Mouse (Mus musculus) stomach, embryonic 14.5 days (tissue): ENCODE measurements around the gene Ptprm. TPM values are rescaled to one million over a fixed set of nuclear protein-coding genes. Genes with fewer than 3 reads are reported as not detected.

Experiments
- ATAC-seq: fragments of 200-750 bp; cut with Nextera tagmentation; 2 replicates; pipeline ENCODE4 v1.8.0; 2017; ENCODE audit warnings: low read depth, moderate TSS enrichment; ENCODE audit not compliant: insufficient number of reproducible peaks, insufficient read depth, low FRiP score
- H3K27ac ChIP-seq: fragments of 300-500 bp; sonication (generic); 2 replicates; pipeline ENCODE4 v1.5.1; 2014; ENCODE audit warnings: mild to moderate bottlenecking, low read length, moderate library complexity, mixed read lengths
- H3K27me3 ChIP-seq: fragments of 300-500 bp; sonication (generic); 2 replicates; pipeline ENCODE4 v1.6.1; 2014; ENCODE audit warnings: low read length, control low read depth, mixed read lengths; ENCODE audit not compliant: control insufficient read depth, insufficient read depth
- H3K36me3 ChIP-seq: fragments of 300-500 bp; sonication (generic); 2 replicates; pipeline ENCODE4 v1.6.1; 2014; ENCODE audit warnings: mild to moderate bottlenecking, control low read depth, low read length, moderate library complexity, mixed read lengths; ENCODE audit not compliant: control insufficient read depth, insufficient read depth
- H3K4me1 ChIP-seq: fragments of 300-500 bp; sonication (generic); 2 replicates; pipeline ENCODE4 v1.6.1; 2014; ENCODE audit warnings: low read length, control low read depth, mixed read lengths; ENCODE audit not compliant: control insufficient read depth, insufficient read depth
- H3K4me2 ChIP-seq: fragments of 300-500 bp; sonication (generic); replicated peaks from 2 replicates; pipeline ENCODE4 v1.6.1; 2014; ENCODE audit warnings: low read depth, low read length, control low read depth
- H3K4me3 ChIP-seq: fragments of 300-500 bp; sonication (generic); 2 replicates; pipeline ENCODE4 v1.5.1; 2014; ENCODE audit warnings: low read depth, low read length, control low read depth
- H3K9ac ChIP-seq: fragments of 300-500 bp; sonication (generic); replicated peaks from 2 replicates; pipeline ENCODE4 v1.6.1; 2014; ENCODE audit warnings: low read depth, mild to moderate bottlenecking, control low read depth, low read length, moderate library complexity, mixed read lengths
- H3K9me3 ChIP-seq: fragments of 300-500 bp; sonication (generic); 2 replicates; pipeline ENCODE4 v1.6.1; 2016; ENCODE audit warnings: low read depth, low read length, control low read depth; ENCODE audit not compliant: control insufficient read depth
- WGBS: fragments of 180-500 bp; shearing (Covaris S2); extraction: QIAGEN DNeasy Blood & Tissue Kit; methylation state at CpG from one replicate; pipeline ENCODE4 v1.1.7; 2014; 5-methylcytosine and 5-hydroxymethylcytosine counted together
- polyA plus RNA-seq: library from polyadenylated mRNA; unstranded; fragments of >200 nt; fragmentation: Nextera tagmentation; extraction: Ambion mirVana; gene quantifications from 2 replicates; pipeline ENCODE4 v1.2.1, GENCODE M21; 2014

Ptprm gene
- polyA plus RNA-seq, 1 experiment from 2014 or later, result 17.7 TPM

DNA sequence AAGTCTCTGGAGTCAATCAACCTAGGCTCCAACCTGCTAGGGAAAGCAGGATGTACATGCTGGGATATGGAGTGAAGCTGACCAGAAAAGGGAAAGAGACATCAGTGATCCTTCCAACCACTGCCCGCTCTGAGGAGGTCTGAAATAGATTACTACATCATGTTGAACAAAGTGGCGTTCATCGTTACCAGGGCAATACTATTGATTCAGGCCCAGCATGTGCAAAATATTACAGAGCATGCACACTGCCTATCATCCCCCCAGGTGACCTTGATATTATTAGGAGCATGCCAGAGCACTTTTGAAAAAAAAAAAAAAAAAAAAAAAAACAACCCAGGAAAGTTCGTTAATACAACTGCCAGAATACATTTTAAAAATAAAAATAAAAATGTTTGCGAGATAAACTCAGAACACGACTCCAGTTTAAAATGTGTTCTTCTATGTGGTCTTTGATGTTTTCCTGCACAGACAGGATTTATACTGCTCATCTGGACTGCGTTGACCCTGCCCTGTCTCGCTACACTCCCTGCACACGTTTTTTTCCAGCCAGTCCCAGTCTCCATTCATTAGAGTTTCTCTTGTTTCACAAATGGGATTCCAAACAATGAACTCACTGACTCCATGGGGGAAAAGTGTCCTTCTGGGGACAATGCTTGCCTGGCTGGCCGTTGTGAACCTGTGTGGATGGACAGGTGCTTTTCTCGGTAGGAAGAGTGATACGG, 111.3 kb downstream of the Ptprm start:
- no peak for ATAC-seq
- WGBS, result 70% methylated on average over 12 of the region's 12 CpGs
- Histone ChIP-seq H3K4me3 (no peak overlapping the region), H3K9ac (no peak overlapping the region), H3K27ac (no peak overlapping the region), H3K27me3 (no peaks in the 10 kb centered on the region), H3K4me1 (0 out of 2 replicates have a peak, but pooled peaks cover 3% of the 10 kb centered on the region), H3K9me3 (no peaks in the 10 kb centered on the region), H3K4me2 (no peak overlapping the region), H3K36me3 (no peaks in the 10 kb centered on the region)

DNA sequence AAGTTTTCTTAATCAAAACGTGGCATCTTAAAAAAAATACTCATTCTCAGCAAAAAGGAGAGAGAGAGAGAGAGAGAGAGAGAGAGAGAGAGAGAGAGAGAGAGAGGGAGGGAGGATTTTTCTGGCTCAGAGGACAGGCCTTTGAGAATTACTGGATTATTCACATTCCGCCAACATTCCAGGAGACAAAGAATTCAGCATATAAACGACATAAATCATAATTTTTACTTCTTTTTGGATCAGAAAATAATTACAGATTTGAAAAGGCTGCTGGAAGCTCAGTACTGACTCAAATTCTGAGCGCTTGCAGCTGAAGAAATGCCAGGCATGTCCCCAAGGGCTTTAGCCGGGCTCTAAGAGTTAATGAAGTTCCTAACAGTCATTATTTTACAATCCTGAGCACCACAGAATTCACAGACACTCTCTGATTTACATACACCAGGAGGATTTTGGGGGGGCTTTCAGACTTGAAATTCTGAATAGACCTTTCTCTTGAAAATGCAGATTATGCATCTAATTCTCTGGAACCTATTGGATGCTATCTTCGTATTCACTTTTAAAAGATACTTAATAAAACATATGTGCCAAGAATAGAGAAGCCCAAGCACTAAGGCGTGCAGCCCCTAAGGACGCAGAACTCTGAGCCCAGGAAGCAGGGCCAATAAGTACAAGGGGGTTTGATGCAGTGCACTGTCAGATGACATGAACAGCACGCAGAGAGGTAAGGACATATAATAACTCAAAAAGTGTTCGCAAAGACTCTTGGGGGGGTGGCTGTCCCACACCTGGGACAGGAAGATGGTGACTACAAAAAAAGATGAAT, 112.1 kb downstream of the Ptprm start:
- ATAC-seq, result no peak
- H3K27ac ChIP-seq, result no peak overlapping the region
- no peaks in the 10 kb centered on the region for H3K27me3 ChIP-seq
- WGBS, result 57% methylated on average over 10 of the region's 10 CpGs
- no peak overlapping the region for H3K9ac ChIP-seq
- no peak overlapping the region for H3K4me3 ChIP-seq
- H3K4me1 ChIP-seq, result 0 out of 2 replicates have a peak, but pooled peaks cover 3% of the 10 kb centered on the region
- no peak overlapping the region for H3K4me2 ChIP-seq
- H3K9me3 ChIP-seq, result no peaks in the 10 kb centered on the region
- H3K36me3 ChIP-seq, result no peaks in the 10 kb centered on the region

DNA sequence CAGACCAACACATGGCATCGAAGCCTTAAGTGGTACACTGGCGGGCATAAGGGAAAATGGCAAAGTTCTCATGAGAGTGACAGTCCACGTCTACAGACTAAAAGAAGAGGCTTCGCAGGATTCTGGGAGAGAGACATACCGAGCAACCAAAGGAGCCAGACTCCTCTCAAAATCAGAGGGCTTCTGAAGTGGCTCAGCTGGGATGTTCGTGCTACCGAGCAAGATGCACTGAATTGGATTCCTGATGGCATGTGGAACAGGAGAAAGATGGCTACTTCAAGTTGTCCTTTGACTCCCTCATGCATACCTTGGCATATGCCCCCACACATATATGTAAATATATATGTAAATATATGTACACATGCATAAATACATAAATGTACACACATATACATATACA, 115.4 kb downstream of the Ptprm start:
- no peaks in the 10 kb centered on the region for H3K27me3 ChIP-seq
- H3K4me2 ChIP-seq, result no peak overlapping the region
- no peak overlapping the region for H3K4me3 ChIP-seq
- H3K27ac ChIP-seq, result no peak overlapping the region
- ATAC-seq, result no peak
- H3K9me3 ChIP-seq, result no peaks in the 10 kb centered on the region
- H3K36me3 ChIP-seq, result no peaks in the 10 kb centered on the region
- H3K4me1 ChIP-seq, result no peaks in the 10 kb centered on the region
- WGBS, result 88% methylated on average over 7 of the region's 7 CpGs
- H3K9ac ChIP-seq, result no peak overlapping the region

DNA sequence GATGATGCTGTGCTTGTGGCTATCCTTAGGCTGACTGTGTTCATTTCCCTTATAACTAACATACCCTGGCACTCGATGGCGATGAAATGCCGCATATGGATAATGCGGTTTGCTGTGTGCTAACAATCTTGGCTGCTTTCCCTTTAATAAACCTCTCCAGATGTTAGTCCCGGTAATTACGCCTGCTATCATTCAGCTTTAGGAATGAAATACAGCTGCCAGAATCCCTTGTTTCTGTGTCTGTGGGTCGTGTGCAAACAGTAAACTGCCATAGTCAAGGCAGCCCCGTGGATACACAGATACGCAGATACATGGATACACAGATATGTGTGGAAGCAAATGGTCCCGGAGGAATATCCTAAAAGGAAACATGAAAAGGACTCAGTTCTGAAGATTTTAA, 116.8 kb downstream of the Ptprm start:
- WGBS, result 67% methylated on average over 10 of the region's 10 CpGs

DNA sequence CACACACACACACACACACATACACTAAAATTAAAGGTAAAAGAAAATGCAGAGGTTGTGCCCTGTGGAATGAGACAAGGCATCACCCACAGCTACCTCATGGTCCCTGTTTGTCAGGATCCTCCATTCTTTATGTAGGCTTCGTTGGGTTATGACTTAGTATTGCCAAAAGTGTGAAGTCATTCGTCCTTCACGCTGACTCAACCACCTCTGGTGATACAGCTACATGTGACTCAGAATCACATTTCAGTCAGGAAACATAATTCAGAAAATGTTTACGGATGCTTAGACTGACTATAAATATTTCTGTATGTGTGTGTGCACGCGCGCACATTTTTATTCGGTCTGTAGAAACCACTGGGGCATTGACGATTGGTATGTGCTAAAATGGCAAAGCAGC, 121.2 kb downstream of the Ptprm start:
- H3K36me3 ChIP-seq, result no peaks in the 10 kb centered on the region
- no peak overlapping the region for H3K27ac ChIP-seq
- H3K9me3 ChIP-seq, result no peaks in the 10 kb centered on the region
- no peaks in the 10 kb centered on the region for H3K27me3 ChIP-seq
- no peak overlapping the region for H3K9ac ChIP-seq
- WGBS, result 81% methylated on average over 9 of the region's 9 CpGs
- no peaks in the 10 kb centered on the region for H3K4me1 ChIP-seq
- no peak overlapping the region for H3K4me3 ChIP-seq
- H3K4me2 ChIP-seq, result no peak overlapping the region
- no peak for ATAC-seq

More for the DNA sequence above, 116.8 kb downstream of the Ptprm start:
- Histone ChIP-seq H3K36me3 (no peaks in the 10 kb centered on the region), H3K9ac (no peak overlapping the region), H3K9me3 (no peaks in the 10 kb centered on the region), H3K4me3 (no peak overlapping the region), H3K4me2 (no peak overlapping the region), H3K27me3 (no peaks in the 10 kb centered on the region), H3K4me1 (no peaks in the 10 kb centered on the region), H3K27ac (no peak overlapping the region)
- no peak for ATAC-seq

DNA sequence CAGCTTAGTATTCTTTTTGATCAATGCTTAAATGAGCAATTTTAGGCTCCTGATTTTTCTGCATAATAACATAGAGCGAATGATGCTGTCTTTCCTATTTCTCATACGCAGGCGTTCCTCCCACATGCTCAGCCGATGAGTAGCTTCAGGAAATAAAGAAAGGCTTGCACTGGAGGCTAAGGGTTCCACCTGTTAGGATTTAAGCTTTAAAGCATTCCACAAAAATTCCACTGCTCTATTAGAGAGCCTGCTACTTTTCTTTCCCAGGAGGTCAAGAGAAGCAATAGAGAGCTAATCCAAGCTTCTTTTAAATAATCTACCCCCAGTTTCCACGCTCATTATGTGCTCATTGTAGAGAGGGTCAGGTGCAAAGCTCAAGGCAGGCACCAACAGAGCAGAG, 127.3 kb downstream of the Ptprm start:
- no peaks in the 10 kb centered on the region; the same call in 1 of the 2 replicates for H3K36me3 ChIP-seq
- H3K4me1 ChIP-seq, result no peaks in the 10 kb centered on the region
- 54% methylated on average over 5 of the region's 5 CpGs for WGBS
- no peak overlapping the region for H3K27ac ChIP-seq
- ATAC-seq, result no peak
- no peak overlapping the region for H3K4me2 ChIP-seq
- H3K4me3 ChIP-seq, result no peak overlapping the region
- no peaks in the 10 kb centered on the region for H3K27me3 ChIP-seq
- H3K9me3 ChIP-seq, result no peaks in the 10 kb centered on the region
- no peak overlapping the region for H3K9ac ChIP-seq

DNA sequence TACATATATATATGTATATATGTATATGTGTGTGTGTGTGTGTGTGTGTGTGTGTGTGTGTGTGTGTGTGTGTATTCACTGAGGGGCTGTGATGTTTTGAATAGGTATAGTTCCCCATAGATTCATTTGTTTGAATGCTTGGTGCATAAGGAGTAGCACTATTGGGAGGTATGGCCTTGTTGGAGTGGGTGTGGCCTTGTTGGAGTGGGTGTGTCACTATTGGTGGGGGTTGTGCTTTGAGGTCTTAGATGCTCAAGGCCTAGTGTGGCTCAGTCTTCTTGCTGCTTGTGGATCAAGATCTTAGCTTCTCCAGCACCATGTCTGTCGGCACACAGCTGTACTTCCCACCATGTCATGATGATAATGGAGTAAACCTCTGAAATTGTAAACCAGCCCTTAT, 138.9 kb downstream of the Ptprm start:
- ATAC-seq, result no peak
- no peaks in the 10 kb centered on the region; the same call in 1 of the 2 replicates for H3K4me1 ChIP-seq
- no peak overlapping the region for H3K4me2 ChIP-seq
- H3K27ac ChIP-seq, result no peak overlapping the region
- H3K27me3 ChIP-seq, result no peaks in the 10 kb centered on the region
- 76% methylated on average over 1 of the region's 1 CpGs for WGBS
- no peak overlapping the region for H3K4me3 ChIP-seq
- no peak overlapping the region for H3K9ac ChIP-seq
- no peaks in the 10 kb centered on the region for H3K36me3 ChIP-seq
- H3K9me3 ChIP-seq, result no peaks in the 10 kb centered on the region

DNA sequence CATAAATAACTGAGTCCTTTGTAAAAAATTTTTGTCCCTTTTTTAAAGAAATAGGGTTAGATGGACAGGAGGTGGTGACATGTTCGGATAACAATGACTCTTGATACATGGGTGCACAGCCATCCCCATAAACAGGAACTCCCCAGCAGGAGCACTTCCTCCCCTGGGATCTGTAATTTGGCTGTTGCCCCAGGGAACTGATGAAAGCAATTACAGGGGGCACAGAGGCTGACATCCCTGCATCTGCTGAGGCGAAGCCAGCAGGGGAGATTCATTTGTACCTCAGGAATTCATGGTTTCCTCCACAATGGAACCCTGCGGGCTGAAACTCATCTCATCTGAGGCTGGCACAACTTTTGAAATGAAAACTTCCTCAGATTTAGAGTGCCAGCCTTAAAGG, 140.5 kb downstream of the Ptprm start:
- 53% methylated on average over 3 of the region's 3 CpGs for WGBS
- no peak for ATAC-seq
- Histone ChIP-seq H3K27ac (no peak overlapping the region), H3K4me2 (no peak overlapping the region), H3K9me3 (no peaks in the 10 kb centered on the region), H3K9ac (no peak overlapping the region), H3K27me3 (no peaks in the 10 kb centered on the region), H3K4me3 (no peak overlapping the region), H3K36me3 (no peaks in the 10 kb centered on the region), H3K4me1 (peaks cover 11% of the 10 kb centered on the region; the same call in 1 of the 2 replicates)
